Mouse (Mus musculus): ENCODE data around the gene Noa1. TPM values are rescaled to one million over a fixed set of nuclear protein-coding genes. Genes with fewer than 3 reads are reported as not detected.

Gene Noa1
- polyA plus RNA-seq, 2 experiments = 19.6 to 25.9 TPM

- ATAC-seq (ENCODE audit: low FRiP score, low read depth) (no peak), DNase-seq (ENCODE audit: low spot score) (no peak)
- Histone ChIP-seq H3K4me2 (replicated peaks; ENCODE audit: low read depth, low read length, severe bottlenecking) (no peak overlapping the region), H3K27ac (replicated peaks; ENCODE audit: low read depth, low read length) (no peak overlapping the region), H3K27me3 (ENCODE audit: control insufficient read depth, insufficient read depth, low read length) (no peaks in the 10 kb centered on the region), H3K9ac (ENCODE audit: low read depth, low read length, severe bottlenecking) (no peak overlapping the region), H3K4me3 (replicated peaks; ENCODE audit: low read length) (no peak overlapping the region), H3K9me3 (ENCODE audit: control insufficient read depth, low read length) (no peaks in the 10 kb centered on the region), H3K36me3 (ENCODE audit: control insufficient read depth, insufficient read depth, low read length) (no peaks in the 10 kb centered on the region), H3K4me1 (ENCODE audit: control insufficient read depth, insufficient read depth, low read length) (0 out of 2 replicates have a peak, but pooled peaks cover 4% of the 10 kb centered on the region)
- 66% methylated on average over 9 of the region's 9 CpGs for WGBS
- no peak for TF ChIP-seq POLR2A (IDR thresholded peaks at IDR 0.05; ENCODE audit: borderline replicate concordance, extremely low read depth, insufficient read depth, insufficient read length)
Observed at GRCm38 (mm10) chr5:77250083-77250482, 59.8 kb downstream of the Noa1 start.

- Histone ChIP-seq H3K9ac (ENCODE audit: low read depth, low read length, severe bottlenecking) (peak overlapping the region; percentile 44), H3K36me3 (ENCODE audit: control insufficient read depth, insufficient read depth, low read length) (no peaks in the 10 kb centered on the region), H3K4me3 (replicated peaks; ENCODE audit: low read length) (peak overlapping the region; percentile 25), H3K27ac (replicated peaks; ENCODE audit: low read depth, low read length) (peak overlapping the region; percentile 52; the same call in 1 of the 2 replicates), H3K4me2 (replicated peaks; ENCODE audit: low read depth, low read length, severe bottlenecking) (peak overlapping the region; percentile 47), H3K9me3 (ENCODE audit: control insufficient read depth, low read length) (no peaks in the 10 kb centered on the region), H3K4me1 (ENCODE audit: control insufficient read depth, insufficient read depth, low read length) (0 out of 2 replicates have a peak, but pooled peaks cover 4% of the 10 kb centered on the region), H3K27me3 (ENCODE audit: control insufficient read depth, insufficient read depth, low read length) (no peaks in the 10 kb centered on the region)
- DNase-seq (ENCODE audit: low spot score) (peak; percentile 42), ATAC-seq (ENCODE audit: low FRiP score, low read depth) (peak; percentile 70; the same call in 1 of the 2 replicates)
- WGBS = 26% methylated on average over 26 of the region's 26 CpGs
- TF ChIP-seq POLR2A (IDR thresholded peaks at IDR 0.05; ENCODE audit: borderline replicate concordance, extremely low read depth, insufficient read depth, insufficient read length) = no peak
Observed at GRCm38 (mm10) chr5:77245787-77246671, 63.9 kb downstream of the Noa1 start.

GRCm38 (mm10) chr5:77245463-77245786 lies 64.5 kb downstream of the Noa1 start:
- no peak for DNase-seq (ENCODE audit: low spot score)
- no peak; the same call in 1 of the 2 replicates for ATAC-seq (ENCODE audit: low FRiP score, low read depth)
- Histone ChIP-seq H3K9me3 (ENCODE audit: control insufficient read depth, low read length) (no peaks in the 10 kb centered on the region), H3K27me3 (ENCODE audit: control insufficient read depth, insufficient read depth, low read length) (no peaks in the 10 kb centered on the region), H3K4me2 (replicated peaks; ENCODE audit: low read depth, low read length, severe bottlenecking) (peak overlapping the region; percentile 47), H3K4me3 (replicated peaks; ENCODE audit: low read length) (peak overlapping the region; percentile 25), H3K4me1 (ENCODE audit: control insufficient read depth, insufficient read depth, low read length) (0 out of 2 replicates have a peak, but pooled peaks cover 4% of the 10 kb centered on the region), H3K9ac (ENCODE audit: low read depth, low read length, severe bottlenecking) (peak overlapping the region; percentile 44), H3K27ac (replicated peaks; ENCODE audit: low read depth, low read length) (peak overlapping the region; percentile 52; the same call in 1 of the 2 replicates), H3K36me3 (ENCODE audit: control insufficient read depth, insufficient read depth, low read length) (no peaks in the 10 kb centered on the region)
- TF ChIP-seq POLR2A (IDR thresholded peaks at IDR 0.05; ENCODE audit: borderline replicate concordance, extremely low read depth, insufficient read depth, insufficient read length) = no peak
- WGBS = 38% methylated on average over 7 of the region's 7 CpGs

GRCm38 (mm10) chr5:77244331-77244987 lies 65.4 kb downstream of the Noa1 start:
- Histone ChIP-seq H3K36me3 (ENCODE audit: control insufficient read depth, insufficient read depth, low read length) (no peaks in the 10 kb centered on the region), H3K9me3 (ENCODE audit: control insufficient read depth, low read length) (no peaks in the 10 kb centered on the region), H3K4me1 (ENCODE audit: control insufficient read depth, insufficient read depth, low read length) (0 out of 2 replicates have a peak, but pooled peaks cover 4% of the 10 kb centered on the region), H3K27ac (replicated peaks; ENCODE audit: low read depth, low read length) (no peak overlapping the region), H3K4me3 (replicated peaks; ENCODE audit: low read length) (no peak overlapping the region), H3K9ac (ENCODE audit: low read depth, low read length, severe bottlenecking) (no peak overlapping the region), H3K4me2 (replicated peaks; ENCODE audit: low read depth, low read length, severe bottlenecking) (no peak overlapping the region), H3K27me3 (ENCODE audit: control insufficient read depth, insufficient read depth, low read length) (no peaks in the 10 kb centered on the region)
- peak; percentile 30 for DNase-seq (ENCODE audit: low spot score)
- 50% methylated on average over 8 of the region's 8 CpGs for WGBS
- peak; percentile 57; the same call in 1 of the 2 replicates for ATAC-seq (ENCODE audit: low FRiP score, low read depth)
- TF ChIP-seq POLR2A (IDR thresholded peaks at IDR 0.05; ENCODE audit: borderline replicate concordance, extremely low read depth, insufficient read depth, insufficient read length) = no peak

Small RNAs within 50 kb of the gene (microRNA-seq; reads per million reads assigned to microRNA genes)
- gene Mir5098 = not detected

Other genes starting within 250 kb of the Noa1 start
- gene Hopx, start 195.0 kb downstream of the Noa1 start, polyA plus RNA-seq (2012; rRNA removed) = 12.2 and 13.2 TPM in 2 replicates
- gene Hopx, start 195.0 kb downstream of the Noa1 start, polyA plus RNA-seq (2014; fragmentation: Nextera tagmentation; extraction: Ambion mirVana) = 1.9 and 2.5 TPM in 2 replicates
- 4.6 TPM in 2 replicates for gene Spink2, start 98.6 kb downstream of the Noa1 start, polyA plus RNA-seq (2012; rRNA removed)
- gene Spink2, start 98.6 kb downstream of the Noa1 start, polyA plus RNA-seq (2014; fragmentation: Nextera tagmentation; extraction: Ambion mirVana) = 3.7 and 3.8 TPM in 2 replicates
- 27.9 and 28.2 TPM in 2 replicates for gene Rest, start 44.6 kb downstream of the Noa1 start, polyA plus RNA-seq (2012; rRNA removed)
- gene Rest, start 44.6 kb downstream of the Noa1 start, polyA plus RNA-seq (2014; fragmentation: Nextera tagmentation; extraction: Ambion mirVana) = 47.0 and 58.2 TPM in 2 replicates
- gene Polr2b, start 63 bp upstream of the Noa1 start, polyA plus RNA-seq (2012; rRNA removed) = 37.7 and 44.8 TPM in 2 replicates
- gene Polr2b, start 63 bp upstream of the Noa1 start, polyA plus RNA-seq (2014; fragmentation: Nextera tagmentation; extraction: Ambion mirVana) = 56.6 and 61.0 TPM in 2 replicates
- gene Igfbp7, start 98.0 kb upstream of the Noa1 start, polyA plus RNA-seq (2012; rRNA removed) = 81.5 and 102 TPM in 2 replicates
- 86.7 and 100 TPM in 2 replicates for gene Igfbp7, start 98.0 kb upstream of the Noa1 start, polyA plus RNA-seq (2014; fragmentation: Nextera tagmentation; extraction: Ambion mirVana)